ENCODE assay signal across 12 mouse cellular contexts in the genomic region with DNA sequence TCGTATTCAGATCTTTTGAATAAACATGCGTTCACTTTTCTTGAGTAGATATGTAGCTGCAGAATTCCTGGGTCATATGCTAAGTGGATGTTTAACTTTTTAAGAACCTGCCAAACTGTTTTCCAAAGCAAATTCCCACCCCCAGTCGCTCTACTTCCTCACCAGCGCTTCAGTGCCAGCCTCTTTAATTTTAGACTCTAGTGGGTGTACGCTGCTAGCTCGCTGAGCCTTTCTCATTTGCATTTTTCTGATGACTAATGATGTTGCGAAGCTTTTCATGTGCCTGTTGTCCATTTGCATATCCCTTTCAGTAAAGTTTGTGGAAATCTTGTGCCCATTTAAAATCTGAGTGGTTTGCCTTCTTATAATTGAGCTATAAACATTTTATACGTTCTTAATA.
A peak's percentile ranks its signal among the peaks of the same experiment; 100 is the strongest.
DNase-seq lines count a peak whose midpoint lies in the region; ATAC-seq and TF ChIP-seq lines count a peak whose summit lies in the region.
"Had no signal": no experiment of that assay in that cellular context is flagged by ENCODE, and none has a peak within 500 bp of the region (broad histone marks: within the 10 kb centered on the region; RNA-seq: fewer than 3 reads in every experiment).

No protein-coding gene starts in this region.

- peak; percentile 55 for DNase-seq in left cerebral cortex, adult 11 months (ENCODE audit: low spot score)
- no peak for DNase-seq in left cerebral cortex, postnatal 4 days
- DNase-seq in forebrain, postnatal 0 days, result peak; percentile 66
- peak; percentile 5 to 74 for DNase-seq in layer of hippocampus, postnatal 14 days (ENCODE audit: low spot score in 2 of 2)
- DNase-seq in right cerebral cortex, postnatal 25 days, result peak; percentile 37
- no peak for DNase-seq in heart, postnatal 10 days
- DNase-seq in adrenal gland, postnatal 25 days, result no peak
- DNase-seq in spleen, postnatal 10 days (ENCODE audit: low spot score in 2 of 2), result no peak

- intact Hi-C loops in left cerebral cortex, postnatal 4 days (cut with DNase I), result no loop called here
- intact Hi-C loops in heart, postnatal 10 days (cut with DNase I), result no loop called here

- H3K9ac ChIP-seq in forebrain, postnatal 0 days, result no peak overlapping the region

- H3K27ac ChIP-seq in forebrain, postnatal 0 days (ENCODE audit: low read depth, low read length), result no peak overlapping the region
- H3K27ac ChIP-seq: heart, embryonic 10.5 days; macrophage; stomach, postnatal 0 days had no signal

- H3K36me3 ChIP-seq in forebrain, postnatal 0 days (ENCODE audit: insufficient read depth), result no peaks in the 10 kb centered on the region
- H3K36me3 ChIP-seq: heart, embryonic 10.5 days had no signal

- WGBS in forebrain, postnatal 0 days, result 14% methylated on average over 8 of the region's 8 CpGs

- no peaks in the 10 kb centered on the region for H3K27me3 ChIP-seq in forebrain, postnatal 0 days (ENCODE audit: insufficient read depth, low read length)

- peak overlapping the region; percentile 13; the same call in 1 of the 2 replicates for H3K4me2 ChIP-seq in forebrain, postnatal 0 days (ENCODE audit: low read depth)

- H3K4me3 ChIP-seq in forebrain, postnatal 0 days (ENCODE audit: low read depth, low read length), result no peak overlapping the region
- H3K4me3 ChIP-seq: heart, embryonic 10.5 days; myocyte had no signal

- ATAC-seq in forebrain, postnatal 0 days, result peak; percentile 91

- H3K4me1 ChIP-seq in forebrain, postnatal 0 days (ENCODE audit: insufficient read depth), result peaks cover 3% of the 10 kb centered on the region; the same call in 1 of the 2 replicates
- H3K4me1 ChIP-seq: heart, embryonic 10.5 days had no signal

- no peak for TF ChIP-seq CTCF in forebrain, postnatal 0 days (IDR thresholded peaks at IDR 0.05; ENCODE audit: low read depth)

- no peaks in the 10 kb centered on the region for H3K9me3 ChIP-seq in forebrain, postnatal 0 days (ENCODE audit: low read length)
- H3K9me3 ChIP-seq: heart, embryonic 10.5 days had no signal

Comparison
In these comparisons a context has a peak if more than half of its experiments do, and no peak if none do; other contexts are left out.
1. DNase-seq: peak in left cerebral cortex, adult 11 months (single experiment), forebrain, postnatal 0 days (single experiment), layer of hippocampus, postnatal 14 days (2 of 2) and right cerebral cortex, postnatal 25 days (single experiment); none in left cerebral cortex, postnatal 4 days (single experiment), heart, postnatal 10 days (0 of 2), adrenal gland, postnatal 25 days (single experiment) and spleen, postnatal 10 days (0 of 2).